Mouse (Mus musculus) G1E (cell line): ENCODE measurements at regions not wholly inside any gene's neighbourhood (a gene's known extent, or its start where the extent isn't known, plus 50 kb on each side); places are given as distances from the start of the nearest gene placed in this dataset.

Source experiments
- ATAC-seq: 2 replicates; pipeline ENCODE4 v1.8.0; 2016; ENCODE audit warnings: mild to moderate bottlenecking; ENCODE audit not compliant: insufficient number of reproducible peaks, poor library complexity, low FRiP score, severe bottlenecking; ENCODE audit errors: extremely low read depth
- DNase-seq: peaks from one replicate; pipeline ENCODE4 v3.0.0; 2012; ENCODE audit warnings: low spot score
- H3K27me3 ChIP-seq: 2 replicates; pipeline ENCODE4 v1.6.1; 2012; ENCODE audit warnings: mild to moderate bottlenecking, low read length, inconsistent platforms; ENCODE audit not compliant: insufficient read depth
- H3K36me3 ChIP-seq: replicated peaks from 2 replicates; pipeline ENCODE3; 2012; ENCODE audit warnings: mild to moderate bottlenecking, inconsistent platforms
- H3K4me1 ChIP-seq: 2 replicates; pipeline ENCODE4 v1.6.1; 2012; ENCODE audit warnings: low read depth, low read length, inconsistent platforms, mixed read lengths; ENCODE audit not compliant: insufficient read depth
- H3K4me3 ChIP-seq: 2 replicates; pipeline ENCODE4 v1.5.1; 2012; ENCODE audit warnings: low read depth, mild to moderate bottlenecking, inconsistent platforms, low read length, moderate library complexity, mixed read lengths
- H3K9me3 ChIP-seq: replicated peaks from 2 replicates; pipeline ENCODE4 v1.6.1; 2012; ENCODE audit warnings: inconsistent platforms
- CTCF ChIP-seq: IDR thresholded peaks from 2 replicates; pipeline ENCODE4 v1.5.1; 2012; ENCODE audit warnings: low read depth, low read length, inconsistent platforms, mixed read lengths
- GATA1 ChIP-seq: IDR thresholded peaks from 2 replicates; pipeline ENCODE4 v1.6.1; 2012; ENCODE audit warnings: borderline replicate concordance, low read length, inconsistent platforms, mixed read lengths
- GATA2 ChIP-seq: IDR thresholded peaks from 2 replicates; pipeline ENCODE4 v1.6.1; 2012; ENCODE audit warnings: low read depth, low read length, inconsistent platforms, borderline replicate concordance
- POLR2AphosphoS5 ChIP-seq: IDR thresholded peaks from 2 replicates; pipeline ENCODE4 v1.6.1; 2012; ENCODE audit warnings: low read depth, low read length, inconsistent platforms; ENCODE audit not compliant: insufficient replicate concordance
- TAL1 ChIP-seq: conservative IDR thresholded peaks from 2 replicates; pipeline ENCODE4 v1.6.1; 2012; ENCODE audit warnings: low read depth, low read length, inconsistent platforms, mixed read lengths

GRCm38 (mm10) chr8:87286059-87286458, 186.3 kb downstream of the Cbln1 start:
- ATAC-seq, result no peak
- DNase-seq, result no peak
- peaks cover 68% of the 10 kb centered on the region for H3K9me3 ChIP-seq
- no peaks in the 10 kb centered on the region for H3K36me3 ChIP-seq
- TF ChIP-seq TAL1 (no peak), GATA2 (no peak), CTCF (no peak), GATA1 (no peak), POLR2AphosphoS5 (no peak)
- H3K27me3 ChIP-seq, result no peaks in the 10 kb centered on the region
- H3K4me1 ChIP-seq, result no peaks in the 10 kb centered on the region
- H3K4me3 ChIP-seq, result no peak overlapping the region

GRCm38 (mm10) chr8:87284356-87284755, 188.1 kb downstream of the Cbln1 start:
- TF ChIP-seq CTCF (no peak), GATA2 (no peak), POLR2AphosphoS5 (no peak), TAL1 (no peak), GATA1 (no peak)
- DNase-seq, result no peak
- no peaks in the 10 kb centered on the region for H3K4me1 ChIP-seq
- ATAC-seq, result no peak
- no peaks in the 10 kb centered on the region for H3K36me3 ChIP-seq
- H3K27me3 ChIP-seq, result no peaks in the 10 kb centered on the region
- H3K9me3 ChIP-seq, result peaks cover 59% of the 10 kb centered on the region
- H3K4me3 ChIP-seq, result no peak overlapping the region

- no peaks in the 10 kb centered on the region for H3K4me1 ChIP-seq
- ATAC-seq (no peak), DNase-seq (no peak)
- H3K9me3 ChIP-seq, result peaks cover 46% of the 10 kb centered on the region
- no peaks in the 10 kb centered on the region for H3K27me3 ChIP-seq
- H3K4me3 ChIP-seq, result no peak overlapping the region
- no peak for TF ChIP-seq CTCF
- TF ChIP-seq POLR2AphosphoS5, result no peak
- no peak for TF ChIP-seq GATA1
- TF ChIP-seq GATA2, result no peak
- TF ChIP-seq TAL1, result no peak
- no peaks in the 10 kb centered on the region for H3K36me3 ChIP-seq
Measured at GRCm38 (mm10) chr8:87282511-87282910, 189.9 kb downstream of the Cbln1 start.

- no peaks in the 10 kb centered on the region for H3K27me3 ChIP-seq
- no peak overlapping the region for H3K4me3 ChIP-seq
- H3K4me1 ChIP-seq, result no peaks in the 10 kb centered on the region
- TF ChIP-seq POLR2AphosphoS5 (no peak), CTCF (no peak), GATA1 (no peak), TAL1 (no peak), GATA2 (no peak)
- H3K9me3 ChIP-seq, result peaks cover 74% of the 10 kb centered on the region
- no peak for ATAC-seq
- DNase-seq, result no peak
- H3K36me3 ChIP-seq, result no peaks in the 10 kb centered on the region
Measured at GRCm38 (mm10) chr8:87273328-87273727, 199.1 kb downstream of the Cbln1 start.

- no peaks in the 10 kb centered on the region for H3K36me3 ChIP-seq
- peaks cover 79% of the 10 kb centered on the region for H3K9me3 ChIP-seq
- DNase-seq (no peak), ATAC-seq (no peak)
- no peaks in the 10 kb centered on the region for H3K27me3 ChIP-seq
- no peaks in the 10 kb centered on the region for H3K4me1 ChIP-seq
- TF ChIP-seq TAL1 (no peak), GATA1 (no peak)
- H3K4me3 ChIP-seq, result no peak overlapping the region
Measured at GRCm38 (mm10) chr8:87270525-87271187, 201.8 kb downstream of the Cbln1 start.

GRCm38 (mm10) chr8:87268159-87268558, 204.2 kb downstream of the Cbln1 start:
- peaks cover 71% of the 10 kb centered on the region for H3K9me3 ChIP-seq
- no peaks in the 10 kb centered on the region for H3K27me3 ChIP-seq
- TF ChIP-seq GATA2, result no peak
- TF ChIP-seq POLR2AphosphoS5, result no peak
- TF ChIP-seq GATA1, result no peak
- no peak for TF ChIP-seq TAL1
- TF ChIP-seq CTCF, result no peak
- no peak for ATAC-seq
- DNase-seq, result no peak
- H3K4me3 ChIP-seq, result no peak overlapping the region
- H3K36me3 ChIP-seq, result no peaks in the 10 kb centered on the region
- no peaks in the 10 kb centered on the region for H3K4me1 ChIP-seq

GRCm38 (mm10) chr8:87264999-87265398, 207.4 kb downstream of the Cbln1 start:
- Histone ChIP-seq H3K36me3 (no peaks in the 10 kb centered on the region), H3K27me3 (no peaks in the 10 kb centered on the region), H3K9me3 (peaks cover 79% of the 10 kb centered on the region), H3K4me3 (no peak overlapping the region), H3K4me1 (no peaks in the 10 kb centered on the region)
- ATAC-seq (no peak), DNase-seq (no peak)
- no peak for TF ChIP-seq GATA1
- TF ChIP-seq POLR2AphosphoS5, result no peak
- no peak for TF ChIP-seq TAL1
- no peak for TF ChIP-seq CTCF
- TF ChIP-seq GATA2, result no peak
